Mouse (Mus musculus) embryonic facial prominence, embryonic 12.5 days (tissue): ENCODE results near the gene Esrrb. TPM values are rescaled to one million over a fixed set of nuclear protein-coding genes. Genes with fewer than 3 reads are reported as not detected.

ENCODE experiments used
- ATAC-seq: fragments of 200-750 bp; cut with Nextera tagmentation; 2 replicates; pipeline ENCODE4 v1.8.0; 2017; ENCODE audit not compliant: insufficient number of reproducible peaks, insufficient read depth, low FRiP score, low TSS enrichment
- H3K27ac ChIP-seq: fragments of 300-500 bp; sonication (generic); 2 replicates; pipeline ENCODE4 v1.5.1; 2016; ENCODE audit warnings: mild to moderate bottlenecking
- H3K27me3 ChIP-seq: fragments of 300-500 bp; sonication (generic); 2 replicates; pipeline ENCODE4 v1.6.1; 2016; ENCODE audit warnings: mild to moderate bottlenecking, moderate library complexity
- H3K36me3 ChIP-seq: fragments of 300-500 bp; sonication (generic); 2 replicates; pipeline ENCODE4 v1.6.1; 2016; ENCODE audit warnings: mild to moderate bottlenecking
- H3K4me1 ChIP-seq: fragments of 300-500 bp; sonication (generic); 2 replicates; pipeline ENCODE4 v1.6.1; 2016
- H3K4me2 ChIP-seq: fragments of 300-500 bp; sonication (generic); replicated peaks from 2 replicates; pipeline ENCODE4 v1.6.1; 2016; ENCODE audit warnings: mild to moderate bottlenecking, moderate library complexity
- H3K4me3 ChIP-seq: fragments of 300-500 bp; sonication (generic); 2 replicates; pipeline ENCODE4 v1.5.1; 2016; ENCODE audit warnings: mild to moderate bottlenecking
- H3K9ac ChIP-seq: fragments of 300-500 bp; sonication (generic); 2 replicates; pipeline ENCODE4 v1.6.1; 2016; ENCODE audit warnings: mild to moderate bottlenecking, moderate library complexity
- H3K9me3 ChIP-seq: fragments of 300-500 bp; sonication (generic); 2 replicates; pipeline ENCODE4 v1.6.1; 2016; ENCODE audit warnings: mild to moderate bottlenecking, moderate library complexity
- whole genome bisulfite sequencing: fragments of 180-500 bp; shearing (Covaris S2); methylation state at CpG from one replicate; pipeline ENCODE4 v1.1.7; 2016; 5-methylcytosine and 5-hydroxymethylcytosine counted together
- polyA plus RNA-seq: library from polyadenylated mRNA; unstranded; fragments of >200 nt; fragmentation: Nextera tagmentation; extraction: Ambion mirVana; gene quantifications from 2 replicates; pipeline ENCODE4 v1.2.1, GENCODE M21; 2016

Esrrb gene
- polyA plus RNA-seq, 1 experiment from 2014 or later = 0.22 TPM

- H3K27me3 ChIP-seq = peaks cover 6% of the 10 kb centered on the region; the same call in 1 of the 2 replicates
- H3K36me3 ChIP-seq = no peaks in the 10 kb centered on the region
- H3K4me2 ChIP-seq = no peak overlapping the region
- peaks cover 28% of the 10 kb centered on the region for H3K4me1 ChIP-seq
- H3K9ac ChIP-seq = no peak overlapping the region
- H3K27ac ChIP-seq = no peak overlapping the region
- no peak overlapping the region for H3K4me3 ChIP-seq
- ATAC-seq = no peak
- WGBS = 7% methylated on average over 5 of the region's 5 CpGs
- no peaks in the 10 kb centered on the region for H3K9me3 ChIP-seq
Observed at GRCm38 (mm10) chr12:86364756-86365155, 3.8 kb downstream of the Esrrb start.

- WGBS = 80% methylated on average over 17 of the region's 17 CpGs
- Histone ChIP-seq H3K27ac (no peak overlapping the region), H3K36me3 (no peaks in the 10 kb centered on the region), H3K9ac (no peak overlapping the region; the same call in 1 of the 2 replicates), H3K4me1 (peaks cover 8% of the 10 kb centered on the region), H3K4me3 (no peak overlapping the region), H3K27me3 (peaks cover 6% of the 10 kb centered on the region; the same call in 1 of the 2 replicates), H3K9me3 (no peaks in the 10 kb centered on the region), H3K4me2 (no peak overlapping the region)
- ATAC-seq = no peak
Observed at GRCm38 (mm10) chr12:86370611-86371383, 9.9 kb downstream of the Esrrb start.

GRCm38 (mm10) chr12:86374286-86374685 is 13.4 kb downstream of the Esrrb start:
- H3K9me3 ChIP-seq = no peaks in the 10 kb centered on the region
- no peak overlapping the region for H3K4me2 ChIP-seq
- H3K9ac ChIP-seq = no peak overlapping the region
- H3K27me3 ChIP-seq = no peaks in the 10 kb centered on the region
- no peak for ATAC-seq
- no peaks in the 10 kb centered on the region for H3K36me3 ChIP-seq
- H3K4me1 ChIP-seq = 0 out of 2 replicates have a peak, but pooled peaks cover 3% of the 10 kb centered on the region
- WGBS = 50% methylated on average over 8 of the region's 8 CpGs
- H3K27ac ChIP-seq = no peak overlapping the region
- H3K4me3 ChIP-seq = no peak overlapping the region

GRCm38 (mm10) chr12:86379672-86380213 is 18.8 kb downstream of the Esrrb start:
- H3K4me2 ChIP-seq = no peak overlapping the region
- no peaks in the 10 kb centered on the region for H3K36me3 ChIP-seq
- H3K27me3 ChIP-seq = peaks cover 11% of the 10 kb centered on the region; the same call in 1 of the 2 replicates
- no peak overlapping the region for H3K27ac ChIP-seq
- ATAC-seq = no peak
- H3K9me3 ChIP-seq = no peaks in the 10 kb centered on the region
- no peak overlapping the region for H3K9ac ChIP-seq
- no peaks in the 10 kb centered on the region for H3K4me1 ChIP-seq
- 11% methylated on average over 15 of the region's 15 CpGs for WGBS
- no peak overlapping the region for H3K4me3 ChIP-seq

GRCm38 (mm10) chr12:86383803-86384202 is 22.9 kb downstream of the Esrrb start:
- H3K4me3 ChIP-seq = no peak overlapping the region
- no peak overlapping the region for H3K4me2 ChIP-seq
- no peaks in the 10 kb centered on the region for H3K9me3 ChIP-seq
- H3K27ac ChIP-seq = no peak overlapping the region
- peaks cover 11% of the 10 kb centered on the region; the same call in 1 of the 2 replicates for H3K27me3 ChIP-seq
- WGBS = 7% methylated on average over 6 of the region's 6 CpGs
- ATAC-seq = no peak
- H3K36me3 ChIP-seq = no peaks in the 10 kb centered on the region
- no peak overlapping the region for H3K9ac ChIP-seq
- no peaks in the 10 kb centered on the region for H3K4me1 ChIP-seq

GRCm38 (mm10) chr12:86387671-86388270 is 26.9 kb downstream of the Esrrb start:
- Histone ChIP-seq H3K4me1 (no peaks in the 10 kb centered on the region), H3K9me3 (no peaks in the 10 kb centered on the region), H3K27me3 (no peaks in the 10 kb centered on the region), H3K27ac (no peak overlapping the region), H3K9ac (no peak overlapping the region), H3K4me2 (no peak overlapping the region), H3K36me3 (no peaks in the 10 kb centered on the region), H3K4me3 (no peak overlapping the region)
- WGBS = 37% methylated on average over 10 of the region's 10 CpGs
- no peak for ATAC-seq

- Histone ChIP-seq H3K4me1 (no peaks in the 10 kb centered on the region; the same call in 1 of the 2 replicates), H3K9ac (no peak overlapping the region), H3K27ac (no peak overlapping the region), H3K36me3 (no peaks in the 10 kb centered on the region), H3K4me3 (no peak overlapping the region), H3K4me2 (no peak overlapping the region), H3K27me3 (no peaks in the 10 kb centered on the region), H3K9me3 (no peaks in the 10 kb centered on the region)
- no peak for ATAC-seq
- WGBS = 90% methylated on average over 12 of the region's 12 CpGs
Observed at GRCm38 (mm10) chr12:86394773-86395172, 33.9 kb downstream of the Esrrb start.

GRCm38 (mm10) chr12:86395326-86395725 is 34.4 kb downstream of the Esrrb start:
- Histone ChIP-seq H3K4me2 (no peak overlapping the region), H3K4me1 (no peaks in the 10 kb centered on the region; the same call in 1 of the 2 replicates), H3K27me3 (no peaks in the 10 kb centered on the region), H3K27ac (no peak overlapping the region), H3K9me3 (no peaks in the 10 kb centered on the region), H3K4me3 (no peak overlapping the region), H3K36me3 (no peaks in the 10 kb centered on the region), H3K9ac (no peak overlapping the region)
- WGBS = 50% methylated on average over 7 of the region's 7 CpGs
- no peak for ATAC-seq

GRCm38 (mm10) chr12:86398762-86399161 is 37.8 kb downstream of the Esrrb start:
- ATAC-seq = no peak

GRCm38 (mm10) chr12:86402718-86403117 is 41.8 kb downstream of the Esrrb start:
- H3K36me3 ChIP-seq = no peaks in the 10 kb centered on the region
- no peak overlapping the region for H3K4me3 ChIP-seq
- ATAC-seq = no peak
- 6% methylated on average over 21 of the region's 21 CpGs for WGBS
- no peaks in the 10 kb centered on the region for H3K9me3 ChIP-seq
- H3K4me1 ChIP-seq = no peaks in the 10 kb centered on the region; the same call in 1 of the 2 replicates
- no peak overlapping the region for H3K9ac ChIP-seq
- H3K27me3 ChIP-seq = peaks cover 18% of the 10 kb centered on the region
- peak overlapping the region; percentile 29; the same call in 1 of the 2 replicates for H3K4me2 ChIP-seq
- no peak overlapping the region for H3K27ac ChIP-seq

More at GRCm38 (mm10) chr12:86398762-86399161, 37.8 kb downstream of the Esrrb start:
- Histone ChIP-seq H3K27ac (no peak overlapping the region), H3K9ac (no peak overlapping the region), H3K36me3 (no peaks in the 10 kb centered on the region), H3K27me3 (peaks cover 10% of the 10 kb centered on the region; the same call in 1 of the 2 replicates), H3K4me2 (no peak overlapping the region), H3K9me3 (no peaks in the 10 kb centered on the region), H3K4me3 (no peak overlapping the region), H3K4me1 (no peaks in the 10 kb centered on the region; the same call in 1 of the 2 replicates)
- WGBS = 16% methylated on average over 8 of the region's 8 CpGs

- H3K27me3 ChIP-seq = peaks cover 85% of the 10 kb centered on the region
- peak overlapping the region; percentile 40; the same call in 1 of the 2 replicates for H3K9ac ChIP-seq
- no peaks in the 10 kb centered on the region for H3K9me3 ChIP-seq
- WGBS = under 1% methylated on average over 37 of the region's 37 CpGs
- peaks cover 13% of the 10 kb centered on the region; the same call in 1 of the 2 replicates for H3K4me1 ChIP-seq
- H3K36me3 ChIP-seq = no peaks in the 10 kb centered on the region
- no peak overlapping the region for H3K27ac ChIP-seq
- H3K4me3 ChIP-seq = peak overlapping the region; percentile 44
- peak overlapping the region; percentile 82 for H3K4me2 ChIP-seq
- ATAC-seq = peak; percentile 57; the same call in 1 of the 2 replicates
Observed at GRCm38 (mm10) chr12:86421490-86421904, 60.6 kb downstream of the Esrrb start.
